Mouse (Mus musculus) gastrocnemius, adult 18-20 months (tissue): ENCODE measurements around the gene Alox12b. TPM values are rescaled to one million over a fixed set of nuclear protein-coding genes. Genes with fewer than 3 reads are reported as not detected.
A peak's percentile ranks its signal among the peaks of the same experiment; 100 is the strongest.

Experiments
- DNase-seq: peaks from one replicate; pipeline ENCODE4 v3.0.0; 2021; ENCODE audit warnings: low spot score
- total RNA-seq, 2 experiments: library from RNA; stranded (reverse); gene quantifications; 2 replicates each; pipeline ENCODE4 v1.2.3; 2021

The Alox12b gene
- total RNA-seq, 2 experiments from 2014 or later: not detected

- DNase-seq: no peak
Measured at GRCm38 (mm10) chr11:69172606-69173005, 15.8 kb downstream of the Alox12b start.

DNA sequence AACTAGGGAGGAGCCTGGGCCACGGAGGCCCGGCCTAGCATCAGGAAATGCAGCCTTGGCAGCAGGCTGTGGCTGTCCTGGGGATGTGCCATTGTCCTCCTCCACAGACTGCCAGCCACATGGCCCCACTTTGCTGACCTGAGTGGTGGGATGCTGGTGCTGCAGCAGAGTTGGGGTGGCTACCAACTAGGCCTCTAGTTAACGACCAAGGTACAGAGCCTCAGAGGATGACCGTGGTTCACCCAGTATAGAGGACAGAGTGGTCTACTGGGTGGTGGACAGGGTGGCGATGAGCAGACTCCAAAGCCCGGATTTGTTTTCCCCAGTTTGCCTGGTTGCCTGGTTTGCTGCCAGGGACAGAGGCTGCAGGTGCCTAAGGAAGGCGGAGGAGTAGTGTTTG, 17.9 kb downstream of the Alox12b start:
- no peak for DNase-seq

- no peak for DNase-seq
Measured at GRCm38 (mm10) chr11:69178525-69178924, 21.7 kb downstream of the Alox12b start.

GRCm38 (mm10) chr11:69179512-69179911, 22.7 kb downstream of the Alox12b start:
- DNase-seq: no peak

DNA sequence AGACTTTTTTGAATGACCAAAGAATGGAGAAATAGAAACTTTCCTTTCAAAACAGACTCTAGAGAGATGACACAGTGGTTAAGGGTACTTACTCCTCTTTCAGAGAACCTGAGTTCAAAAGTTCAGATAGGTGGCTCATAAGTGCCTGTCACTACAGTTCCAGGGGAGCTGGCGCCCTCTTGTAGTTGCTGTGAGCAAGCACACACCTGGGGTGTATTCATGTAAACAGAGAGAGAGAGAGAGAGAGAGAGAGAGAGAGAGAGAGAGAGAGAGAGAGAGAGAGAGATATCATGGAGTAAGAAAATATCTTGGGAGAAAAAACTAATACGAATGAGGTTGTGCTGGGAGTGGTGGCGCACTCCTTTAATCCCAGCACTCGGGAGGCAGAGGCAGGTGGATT, 23.3 kb downstream of the Alox12b start:
- DNase-seq: no peak

DNA sequence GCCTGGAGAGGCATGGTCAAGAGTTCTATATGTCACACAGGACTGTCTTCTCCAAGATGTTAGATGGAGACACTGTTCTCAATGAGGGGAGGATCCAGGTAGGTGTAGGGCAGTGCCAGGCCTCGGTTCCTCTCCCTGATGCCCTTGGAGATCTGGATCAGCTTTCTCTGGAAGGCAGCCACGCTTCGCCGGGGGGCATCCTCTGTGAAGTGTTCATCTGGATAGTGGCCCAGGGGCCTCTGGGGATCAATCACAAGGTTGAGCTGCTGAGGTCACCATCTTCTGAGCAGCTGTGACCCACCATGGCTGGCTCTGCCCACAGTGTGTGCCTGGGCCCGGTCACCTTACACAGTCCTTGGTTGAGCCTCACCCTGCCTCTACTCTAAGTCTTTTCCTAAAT, 28.2 kb downstream of the Alox12b start:
- no peak for DNase-seq

DNA sequence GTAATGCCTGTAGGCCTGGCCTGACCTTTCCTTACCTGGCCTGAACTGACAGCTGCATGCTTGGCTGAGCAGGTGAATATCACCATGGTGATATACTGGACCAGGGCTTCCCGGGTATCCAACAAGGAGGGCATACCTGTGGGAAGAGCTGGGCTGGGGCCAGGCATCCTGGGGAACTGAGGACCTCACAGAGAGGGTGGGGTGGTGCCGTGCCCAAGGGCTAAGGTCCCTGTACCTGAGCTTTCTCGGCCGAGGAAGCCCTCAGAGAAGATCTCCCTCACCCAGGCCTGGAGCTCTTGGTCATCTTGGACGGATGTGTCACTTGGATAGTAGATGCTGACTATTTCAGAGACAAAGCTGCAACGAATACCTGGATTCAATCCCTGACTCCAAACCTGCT, 29.1 kb downstream of the Alox12b start:
- DNase-seq: no peak

DNA sequence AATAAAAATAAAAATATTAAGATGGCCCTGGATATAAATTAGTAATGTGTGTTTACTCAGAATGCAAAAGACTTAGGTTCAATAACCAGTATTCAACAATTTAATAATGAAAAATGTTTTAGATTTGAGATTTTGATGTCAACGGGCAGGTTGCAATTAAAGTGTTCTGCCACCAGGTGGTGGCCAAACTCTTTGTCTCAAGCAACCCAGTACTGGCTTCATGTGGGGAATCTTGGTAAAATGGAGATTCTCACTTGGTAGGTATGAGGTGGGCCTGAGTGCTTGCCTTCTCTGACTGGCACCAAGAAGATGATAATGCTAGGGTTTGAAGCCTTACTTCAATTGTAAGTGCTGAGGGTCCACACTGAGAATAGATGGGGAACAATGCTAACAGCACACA, 36.1 kb downstream of the Alox12b start:
- peak; percentile 15 for DNase-seq

GRCm38 (mm10) chr11:69196766-69197165, 40.0 kb downstream of the Alox12b start:
- DNase-seq: no peak

GRCm38 (mm10) chr11:69197194-69197593, 40.4 kb downstream of the Alox12b start:
- DNase-seq: no peak

GRCm38 (mm10) chr11:69197743-69198142, 41.0 kb downstream of the Alox12b start, which contains the start of gene Alox8:
Gene Alox8 (minus strand): TSS chr11:69197843.
- no peak for DNase-seq

GRCm38 (mm10) chr11:69199251-69199650, 42.5 kb downstream of the Alox12b start:
- no peak for DNase-seq

- no peak for DNase-seq
Measured at GRCm38 (mm10) chr11:69200231-69200630, 43.4 kb downstream of the Alox12b start.

DNA sequence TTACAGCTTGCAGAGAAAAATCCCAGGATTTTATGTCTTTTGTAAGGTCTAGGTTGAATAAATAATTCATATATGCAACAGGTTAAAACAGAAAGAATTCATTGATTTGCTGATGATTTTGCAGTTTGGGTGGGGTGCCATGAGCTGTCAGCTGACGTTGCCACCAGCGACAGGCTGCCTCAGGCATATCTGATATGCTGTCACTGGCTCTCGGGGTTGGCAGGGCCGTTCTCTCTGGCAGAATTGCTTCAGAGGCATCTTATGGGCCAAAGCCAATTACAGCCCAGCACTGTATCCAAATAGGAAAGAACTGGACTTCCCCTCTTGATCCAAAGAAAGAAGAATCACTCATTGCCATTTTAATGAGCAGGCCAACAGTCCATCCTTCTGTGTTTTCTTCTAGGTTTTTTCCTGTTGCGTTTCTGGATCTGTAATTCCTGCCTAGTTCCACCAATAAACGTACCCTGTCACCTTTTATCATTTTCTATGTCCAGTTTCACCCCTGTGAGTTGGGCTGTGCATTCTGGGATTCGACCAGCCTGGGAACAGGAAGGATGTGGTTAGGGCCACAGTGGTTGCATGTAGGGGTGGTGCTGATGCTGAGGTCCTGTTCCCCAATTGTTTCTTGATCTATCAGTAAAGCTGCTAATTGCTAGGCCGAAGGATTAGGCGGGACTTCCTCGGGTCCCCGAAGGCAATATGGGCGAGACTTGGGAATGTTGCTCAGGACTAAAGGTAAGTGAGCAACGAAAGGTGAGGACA, 45.9 kb downstream of the Alox12b start:
- no peak for DNase-seq

GRCm38 (mm10) chr11:69211431-69211830, 54.6 kb downstream of the Alox12b start:
- no peak for DNase-seq

- no peak for DNase-seq
Measured at GRCm38 (mm10) chr11:69217411-69217810, 60.6 kb downstream of the Alox12b start.

- DNase-seq: no peak
Measured at GRCm38 (mm10) chr11:69218661-69219060, 61.9 kb downstream of the Alox12b start.

Other genes starting within 250 kb of the Alox12b start
- gene Odf4, start 229.9 kb upstream of the Alox12b start, total RNA-seq: not detected
- 1 to 10 TPM; 5.8 to 9.7 TPM for gene Arhgef15, start 199.5 kb upstream of the Alox12b start, total RNA-seq
- gene Slc25a35, start 188.9 kb upstream of the Alox12b start, total RNA-seq: 1 to 10 TPM; 4.8 to 5.2 TPM
- 10 to 100 TPM; 59.5 to 62.4 TPM for gene Rangrf, start 181.8 kb upstream of the Alox12b start, total RNA-seq
- gene Pfas, start 148.5 kb upstream of the Alox12b start, total RNA-seq: 1 to 10 TPM; 7.0 to 9.6 TPM
- 1 to 10 TPM; 9.4 to 9.5 TPM for gene Ctc1, start 141.1 kb upstream of the Alox12b start, total RNA-seq
- gene Aurkb, start 111.3 kb upstream of the Alox12b start, total RNA-seq: not detected
- 10 to 100 TPM; 20.0 to 23.5 TPM for gene Borcs6, start 97.3 kb upstream of the Alox12b start, total RNA-seq
- gene Tmem107, start 86.2 kb upstream of the Alox12b start, total RNA-seq: 1 to 10 TPM; 3.5 to 3.7 TPM
- gene Vamp2, start 68.5 kb upstream of the Alox12b start, total RNA-seq: 10 to 100 TPM; 37.4 to 39.3 TPM
- gene Per1, start 61.8 kb upstream of the Alox12b start, total RNA-seq: 10 to 100 TPM; 41.9 to 72.2 TPM
- gene Hes7, start 36.6 kb upstream of the Alox12b start, total RNA-seq: not detected
- gene 9130213A22Rik, start 34.4 kb upstream of the Alox12b start, total RNA-seq: not detected
- gene Aloxe3, start 31.1 kb upstream of the Alox12b start, total RNA-seq: not detected
- not detected for gene Alox8, start 40.9 kb downstream of the Alox12b start, total RNA-seq
- gene Gucy2e, start 80.0 kb downstream of the Alox12b start, total RNA-seq: not detected
- gene Cntrob, start 166.8 kb downstream of the Alox12b start, total RNA-seq: 1 to 10 TPM; 1.2 to 1.7 TPM
- 10 to 100 TPM; 43.4 to 44.8 TPM for gene Trappc1, start 167.0 kb downstream of the Alox12b start, total RNA-seq
- gene Kcnab3, start 169.3 kb downstream of the Alox12b start, total RNA-seq: under 1 TPM in 1 of 2 experiments, not detected in 1; 0.09 TPM
- gene Rnf227, start 183.5 kb downstream of the Alox12b start, total RNA-seq: under 1 TPM; 0.25 to 0.43 TPM
- 1 to 10 TPM; 5.7 to 7.9 TPM for gene Chd3, start 212.4 kb downstream of the Alox12b start, total RNA-seq
- gene Naa38, start 238.5 kb downstream of the Alox12b start, total RNA-seq: 10 to 100 TPM; 70.5 to 72.1 TPM
- gene Cyb5d1, start 238.6 kb downstream of the Alox12b start, total RNA-seq: 10 to 100 TPM; 29.3 to 33.0 TPM
- 1 to 10 TPM; 2.6 to 4.1 TPM for gene Tmem88, start 241.2 kb downstream of the Alox12b start, total RNA-seq